Mouse (Mus musculus): ENCODE measurements around the gene Coq9. TPM values are rescaled to one million over a fixed set of nuclear protein-coding genes. Genes with fewer than 3 reads are reported as not detected.
A peak's percentile ranks its signal among the peaks of the same experiment; 100 is the strongest.
"Not testable (repeated sequence)": the region's sequence is repeated elsewhere in the genome, so short reads cannot be mapped to it uniquely, and the experiment has no call there.

Coq9 gene
- total RNA-seq, 2 experiments from 2014 or later, result 78.2 to 83.7 TPM

DNA sequence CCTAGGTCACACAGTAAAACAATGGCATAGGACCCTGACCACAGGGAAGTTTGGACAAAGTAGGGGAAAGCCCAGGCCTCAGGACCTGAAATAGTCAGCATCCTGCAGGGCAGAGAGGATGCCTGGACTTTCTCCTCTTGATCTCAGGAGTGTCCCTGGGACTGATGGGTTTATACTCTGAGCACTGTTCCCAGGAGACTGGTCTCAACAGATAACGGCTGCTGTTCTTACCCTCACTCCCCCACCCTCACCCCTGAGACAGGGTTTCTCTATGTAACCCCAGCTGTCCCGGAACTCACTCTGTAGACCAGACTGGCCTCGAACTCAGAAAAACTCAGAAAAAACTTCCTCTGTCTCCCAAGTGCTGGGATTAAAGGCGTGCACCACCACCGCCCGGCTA, 29.7 kb upstream of the Coq9 start:
- no peak for DNase-seq (ENCODE audit: low spot score in 2 of 2)
- no peak for TF ChIP-seq CTCF (conservative IDR thresholded peaks at IDR 0.05)
- H3K4me3 ChIP-seq, result no peak overlapping the region

GRCm38 (mm10) chr8:94810153-94810552, 28.0 kb upstream of the Coq9 start, which contains the start of gene Ccl17:
TSS of gene Ccl17 (plus strand) at chr8:94810453.
- DNase-seq (ENCODE audit: low spot score in 2 of 2), result no peak
- no peak within 1 kb of the TSS for H3K4me3 ChIP-seq
- no peak for TF ChIP-seq CTCF (conservative IDR thresholded peaks at IDR 0.05)
- peak within 1 kb of the TSS; percentile 70 for H3K27ac ChIP-seq

More for the DNA sequence above, 29.7 kb upstream of the Coq9 start:
- H3K27ac ChIP-seq, result no peak overlapping the region

DNA sequence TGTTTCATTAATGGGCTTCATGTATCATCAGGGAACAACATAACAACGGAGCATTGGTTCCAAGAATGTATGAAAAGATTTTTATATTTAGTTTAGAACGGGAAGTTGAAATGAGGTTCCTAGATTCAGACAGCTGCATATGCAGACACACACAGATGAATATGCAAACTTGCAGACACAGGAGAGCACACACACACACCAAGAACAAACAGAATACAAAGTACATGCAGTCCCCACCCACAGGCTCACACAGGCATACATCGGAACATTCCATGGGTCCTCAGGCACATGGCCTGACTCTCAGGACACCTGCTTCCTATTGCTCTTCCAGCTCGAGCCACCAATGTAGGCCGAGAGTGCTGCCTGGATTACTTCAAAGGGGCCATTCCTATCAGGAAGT, 27.3 kb upstream of the Coq9 start:
- Histone ChIP-seq H3K27ac (peak overlapping the region; percentile 70; the same call in 1 of the 2 replicates), H3K4me3 (no peak overlapping the region)
- DNase-seq (ENCODE audit: low spot score in 2 of 2), result no peak
- TF ChIP-seq CTCF (conservative IDR thresholded peaks at IDR 0.05), result no peak

DNA sequence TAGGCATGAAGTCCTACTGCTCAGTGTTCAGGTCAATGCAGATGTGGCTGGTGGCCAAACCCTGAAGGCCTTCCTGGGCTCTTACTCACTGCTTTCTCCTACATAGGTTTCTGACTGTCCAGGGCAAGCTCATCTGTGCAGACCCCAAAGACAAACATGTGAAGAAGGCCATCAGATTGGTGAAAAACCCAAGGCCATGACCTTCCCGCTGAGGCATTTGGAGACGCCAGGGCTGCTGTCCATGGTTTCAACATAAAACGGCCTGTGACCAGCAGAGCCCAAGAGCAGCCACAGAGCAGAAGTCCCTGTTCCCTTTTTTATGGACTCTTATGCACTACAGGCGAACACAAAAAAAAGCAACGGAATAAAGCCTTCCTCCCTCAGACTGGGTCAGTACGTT, 26.5 kb upstream of the Coq9 start:
- TF ChIP-seq CTCF (conservative IDR thresholded peaks at IDR 0.05), result no peak
- Histone ChIP-seq H3K27ac (peak overlapping the region; percentile 70), H3K4me3 (no peak overlapping the region)
- no peak for DNase-seq (ENCODE audit: low spot score in 2 of 2)

- peak; percentile 86 for TF ChIP-seq CTCF (conservative IDR thresholded peaks at IDR 0.05)
- Histone ChIP-seq H3K4me3 (no peak overlapping the region), H3K27ac (peak overlapping the region; percentile 58)
- peak; percentile 86 to 92 for DNase-seq (ENCODE audit: low spot score in 2 of 2)
These were observed 25.4 kb upstream of the Coq9 start for GRCm38 (mm10) chr8:94812645-94813098.

DNA sequence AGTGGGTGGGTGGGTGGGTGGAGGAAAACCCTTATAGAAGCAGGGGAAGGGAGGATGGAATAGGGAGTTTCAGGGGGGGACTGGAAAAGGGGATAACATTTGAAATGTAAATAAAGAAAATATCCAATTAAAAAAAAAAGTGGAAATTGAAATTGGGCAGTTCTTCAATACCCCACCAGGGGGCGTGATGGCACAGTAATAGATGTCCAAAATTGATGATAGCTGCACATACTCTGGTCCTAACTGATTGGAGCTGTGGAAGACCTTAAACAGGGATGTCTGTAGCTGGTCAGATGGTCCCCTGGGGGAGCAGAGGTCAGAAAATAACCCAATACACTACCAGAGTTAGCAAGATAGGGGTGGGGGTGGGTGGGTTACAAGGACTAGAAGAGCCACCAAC, 23.6 kb upstream of the Coq9 start:
- TF ChIP-seq CTCF (conservative IDR thresholded peaks at IDR 0.05), result peak; percentile 86
- Histone ChIP-seq H3K4me3 (no peak overlapping the region), H3K27ac (no peak overlapping the region)
- no peak for DNase-seq (ENCODE audit: low spot score in 2 of 2)

- no peak overlapping the region for H3K4me3 ChIP-seq
- TF ChIP-seq CTCF (conservative IDR thresholded peaks at IDR 0.05), result no peak
- no peak for DNase-seq (ENCODE audit: low spot score in 2 of 2)
- no peak overlapping the region for H3K27ac ChIP-seq
These were observed 20.2 kb upstream of the Coq9 start for GRCm38 (mm10) chr8:94817933-94818332.

DNA sequence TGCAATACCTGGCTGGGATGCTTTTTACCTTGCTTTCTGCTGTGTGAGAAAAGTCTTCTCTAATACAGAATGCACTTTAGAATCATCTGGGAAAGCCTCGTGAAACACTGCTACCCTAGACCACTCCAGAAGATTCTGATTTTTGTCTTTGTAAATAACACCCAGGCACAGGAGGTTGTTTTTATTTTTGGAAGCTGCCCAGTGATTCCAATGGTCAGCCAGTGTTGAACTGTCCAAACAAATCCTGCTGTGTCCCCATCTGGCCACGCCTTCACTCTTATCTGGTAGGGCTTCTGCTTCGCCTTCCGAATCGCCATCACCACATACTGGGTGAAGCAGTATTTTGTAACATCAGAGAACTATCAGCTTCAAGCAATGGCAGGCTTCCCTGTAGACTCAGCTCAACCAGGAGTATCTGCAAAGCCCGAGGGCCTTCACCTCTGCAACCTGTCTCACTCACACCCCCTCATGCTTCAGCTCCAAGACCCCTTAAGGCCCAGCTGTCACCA, 18.4 kb upstream of the Coq9 start:
- Histone ChIP-seq H3K4me3 (no peak overlapping the region), H3K27ac (no peak overlapping the region)
- no peak for DNase-seq (ENCODE audit: low spot score in 2 of 2)
- no peak for TF ChIP-seq CTCF (conservative IDR thresholded peaks at IDR 0.05)

GRCm38 (mm10) chr8:94820553-94820952, 17.6 kb upstream of the Coq9 start:
- peak overlapping the region; percentile 72 for H3K27ac ChIP-seq
- no peak for DNase-seq (ENCODE audit: low spot score in 2 of 2)
- TF ChIP-seq CTCF (conservative IDR thresholded peaks at IDR 0.05), result no peak
- H3K4me3 ChIP-seq, result no peak overlapping the region

DNA sequence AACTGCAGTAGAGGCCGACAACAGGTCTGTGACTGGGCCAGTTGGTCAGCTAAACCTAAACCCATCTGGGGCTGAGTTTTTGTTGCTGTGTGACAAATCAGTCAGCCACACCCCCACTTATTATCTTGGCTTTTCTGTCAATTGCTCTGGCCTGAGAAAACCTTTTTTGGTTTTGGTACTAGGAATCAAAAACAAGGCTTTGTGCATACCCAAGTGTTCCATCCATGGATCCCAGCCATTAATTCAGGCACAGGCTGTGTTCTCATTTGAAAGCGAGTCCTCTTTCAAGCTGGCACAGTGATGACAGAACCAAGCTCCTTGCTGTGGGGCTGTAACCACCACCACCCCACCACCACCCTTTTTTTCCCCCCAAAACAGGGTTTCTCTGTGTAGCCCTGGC, 16.7 kb upstream of the Coq9 start:
- Histone ChIP-seq H3K4me3 (no peak overlapping the region), H3K27ac (peak overlapping the region; percentile 72)
- TF ChIP-seq CTCF (conservative IDR thresholded peaks at IDR 0.05), result no peak
- no peak for DNase-seq (ENCODE audit: low spot score in 2 of 2)

GRCm38 (mm10) chr8:94822637-94823560, 15.2 kb upstream of the Coq9 start:
- Histone ChIP-seq H3K4me3 (no peak overlapping the region), H3K27ac (peak overlapping the region; percentile 72)
- peak; percentile 85 for TF ChIP-seq CTCF (conservative IDR thresholded peaks at IDR 0.05)
- peak in 1 of 2 experiments; percentile 64 for DNase-seq (ENCODE audit: low spot score in 2 of 2)

GRCm38 (mm10) chr8:94825170-94825569, 13.0 kb upstream of the Coq9 start:
- H3K4me3 ChIP-seq, result no peak overlapping the region
- no peak for DNase-seq (ENCODE audit: low spot score in 2 of 2)
- no peak overlapping the region for H3K27ac ChIP-seq
- TF ChIP-seq CTCF (conservative IDR thresholded peaks at IDR 0.05), result no peak

DNA sequence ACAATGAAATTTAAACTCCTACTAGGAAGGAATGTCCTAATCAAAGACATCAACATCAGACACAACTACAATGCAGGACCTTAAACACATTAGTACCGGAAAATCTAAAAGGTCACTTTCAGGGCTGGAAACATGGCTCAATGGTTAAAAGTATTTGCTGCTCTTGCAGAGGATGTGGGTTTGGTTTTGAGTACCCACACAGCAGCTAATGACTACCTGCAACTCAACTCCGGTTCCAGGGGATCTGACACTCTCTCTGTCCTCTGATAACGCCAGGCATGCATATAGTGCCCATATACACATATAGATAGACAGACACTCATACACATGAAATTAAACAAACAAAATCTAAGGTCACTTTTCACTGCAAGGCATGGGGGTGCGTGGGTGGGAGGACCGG, 11.9 kb upstream of the Coq9 start:
- no peak for TF ChIP-seq CTCF (conservative IDR thresholded peaks at IDR 0.05)
- no peak overlapping the region for H3K4me3 ChIP-seq
- H3K27ac ChIP-seq, result no peak overlapping the region
- DNase-seq (ENCODE audit: low spot score in 2 of 2), result no peak

DNA sequence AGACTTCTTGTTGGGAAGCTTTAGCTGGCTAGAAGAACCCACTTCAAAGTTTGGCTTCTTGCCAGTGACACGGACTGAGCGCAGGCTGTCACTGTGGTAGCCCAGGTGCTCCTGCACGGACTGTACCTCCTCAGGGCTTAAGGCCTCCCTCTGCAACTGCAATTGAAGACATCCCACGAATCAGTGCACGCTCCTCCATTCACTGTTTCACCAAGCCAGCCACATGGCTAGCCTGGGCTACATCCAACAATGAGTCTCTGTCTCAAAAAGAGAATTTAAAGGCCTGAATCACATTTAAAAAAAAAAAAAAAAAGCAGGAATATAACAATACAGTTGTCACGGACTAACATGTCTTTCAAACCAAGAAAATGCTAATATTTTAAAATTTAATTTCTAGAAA, 9.8 kb upstream of the Coq9 start:
- no peak for TF ChIP-seq CTCF (conservative IDR thresholded peaks at IDR 0.05)
- Histone ChIP-seq H3K4me3 (no peak overlapping the region), H3K27ac (no peak overlapping the region)
- DNase-seq (ENCODE audit: low spot score in 2 of 2), result no peak

DNA sequence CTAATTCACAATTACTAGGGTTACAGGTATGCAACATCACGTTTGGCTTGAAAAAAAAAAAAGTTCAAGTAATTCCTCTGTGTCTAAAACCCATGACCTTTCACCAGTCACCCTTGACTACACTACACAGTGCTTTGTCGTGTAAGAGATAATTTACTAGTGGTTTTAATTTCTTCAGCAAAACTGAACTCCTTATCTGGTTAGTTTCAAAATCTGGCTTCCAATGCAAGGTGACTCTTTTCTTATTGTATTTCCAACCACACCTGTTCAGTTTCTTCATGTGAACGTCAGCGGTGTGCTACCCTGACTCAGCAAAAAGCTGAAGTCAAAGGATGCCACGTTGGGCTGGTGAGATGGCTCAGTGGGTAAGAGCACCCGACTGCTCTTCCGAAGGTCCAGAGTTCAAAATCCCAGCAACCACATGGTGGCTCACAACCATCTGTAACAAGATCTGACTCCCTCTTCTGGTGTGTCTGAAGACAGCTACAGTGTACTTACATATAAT, 4.2 kb upstream of the Coq9 start:
- not testable (repeated sequence) for H3K4me3 ChIP-seq; H3K27ac ChIP-seq; DNase-seq (ENCODE audit: low spot score in 2 of 2)

- H3K27ac ChIP-seq; DNase-seq (ENCODE audit: low spot score in 2 of 2); H3K4me3 ChIP-seq: not testable (repeated sequence)
These were observed 2.4 kb upstream of the Coq9 start for GRCm38 (mm10) chr8:94835751-94836150.

Data from layer of hippocampus, adult 2 months (tissue).